Mouse (Mus musculus) frontal cortex, postnatal 25 days (tissue): ENCODE measurements around the gene Fam174b.

Experiments used
- DNase-seq, 2 experiments: peaks; one replicate each; pipeline ENCODE4 v3.0.0; 2022; ENCODE audit warnings: low spot score in 2 of 2

Gene Fam174b

DNA sequence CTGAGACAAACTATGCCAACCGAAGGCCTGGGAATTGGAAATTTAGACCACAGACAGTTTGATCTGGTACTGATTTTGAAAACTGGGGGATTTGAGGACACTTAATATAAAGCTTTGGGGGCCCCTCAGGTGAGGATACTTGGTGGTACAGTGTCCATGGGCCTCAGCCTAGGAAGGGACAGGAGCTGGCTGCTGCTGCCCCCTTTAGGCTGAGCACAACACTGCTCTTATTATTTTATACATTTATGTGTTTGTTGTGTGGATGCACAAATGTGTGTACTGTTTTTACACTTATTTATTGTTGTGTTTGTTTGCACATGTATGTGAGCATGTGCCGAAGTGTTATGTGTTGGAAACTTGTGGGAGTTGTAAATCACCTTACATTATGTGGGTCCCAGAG is 9.2 kb downstream of the Fam174b start:
- DNase-seq = no peak

DNA sequence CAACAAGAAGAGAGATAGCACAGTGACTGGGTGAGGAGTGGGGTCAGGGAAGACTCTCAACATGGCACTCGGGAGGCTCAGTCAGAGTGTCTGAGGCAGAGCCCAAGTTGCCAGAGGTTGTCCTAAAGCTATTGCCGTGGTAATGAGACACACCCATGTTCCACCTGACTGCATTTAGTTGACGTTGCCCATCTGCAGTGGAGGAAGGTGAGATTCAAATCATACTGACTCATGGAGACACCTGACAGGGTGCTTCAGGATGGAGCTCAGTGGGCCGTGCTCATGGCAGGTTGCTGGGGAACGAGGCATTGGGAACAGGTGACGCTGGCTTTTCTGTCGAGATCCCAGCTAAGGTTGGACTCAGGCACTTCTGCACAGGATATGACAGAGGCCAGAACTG is 9.9 kb downstream of the Fam174b start:
- no peak for DNase-seq

DNA sequence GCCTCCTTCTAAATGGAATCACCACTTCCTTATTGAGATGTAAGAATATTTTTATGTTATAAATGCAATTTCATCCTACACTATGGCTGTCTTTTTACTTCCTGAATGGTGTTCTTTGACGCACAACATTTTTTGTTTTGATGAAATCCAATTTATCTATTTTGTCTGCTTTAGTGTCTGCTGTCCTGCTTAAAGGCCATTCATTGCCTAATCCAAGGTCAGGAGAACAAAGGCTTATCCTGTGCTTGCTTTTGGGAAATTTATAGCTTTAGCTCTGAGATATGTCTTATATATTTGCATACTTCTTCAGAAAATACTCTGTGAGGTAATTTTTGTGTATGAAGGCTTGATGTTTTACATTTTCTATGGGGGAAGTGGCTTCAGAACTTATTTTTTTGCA is 13.5 kb downstream of the Fam174b start:
- no peak for DNase-seq

DNA sequence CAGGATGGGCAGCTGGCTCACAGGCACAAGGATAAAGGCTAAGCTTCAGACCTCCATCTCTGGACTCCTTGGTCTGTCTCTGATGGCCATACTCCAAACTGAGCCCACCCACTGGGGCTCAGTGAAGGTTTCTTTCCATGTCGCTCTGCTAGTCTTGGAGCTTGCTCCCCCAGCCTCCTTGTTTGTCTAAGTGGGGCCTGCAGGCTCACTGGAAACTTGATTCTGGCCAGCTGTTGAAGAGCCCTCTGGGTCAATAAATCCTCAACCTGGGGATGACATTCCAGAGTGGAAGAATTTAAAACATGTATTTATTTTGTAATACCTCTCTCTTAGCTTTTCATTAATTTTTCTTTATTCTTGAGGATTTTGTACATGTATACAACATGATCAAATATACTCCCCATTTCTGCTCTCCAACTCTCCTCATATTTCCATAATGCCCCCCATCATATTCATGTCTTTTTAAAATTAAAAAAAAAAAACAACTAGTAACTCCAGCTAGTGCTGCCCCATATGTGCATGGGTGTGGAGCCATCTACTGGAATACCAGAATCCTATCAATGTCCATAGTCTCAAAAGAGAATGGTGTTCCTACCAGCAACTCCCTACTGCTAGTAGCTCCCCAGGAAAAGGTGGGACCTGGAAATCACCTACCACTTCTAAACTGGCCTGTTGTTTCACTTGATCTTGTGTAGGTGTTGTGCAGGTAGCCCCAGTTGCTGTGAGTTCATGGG is 15.4 kb downstream of the Fam174b start:
- no peak for DNase-seq

DNA sequence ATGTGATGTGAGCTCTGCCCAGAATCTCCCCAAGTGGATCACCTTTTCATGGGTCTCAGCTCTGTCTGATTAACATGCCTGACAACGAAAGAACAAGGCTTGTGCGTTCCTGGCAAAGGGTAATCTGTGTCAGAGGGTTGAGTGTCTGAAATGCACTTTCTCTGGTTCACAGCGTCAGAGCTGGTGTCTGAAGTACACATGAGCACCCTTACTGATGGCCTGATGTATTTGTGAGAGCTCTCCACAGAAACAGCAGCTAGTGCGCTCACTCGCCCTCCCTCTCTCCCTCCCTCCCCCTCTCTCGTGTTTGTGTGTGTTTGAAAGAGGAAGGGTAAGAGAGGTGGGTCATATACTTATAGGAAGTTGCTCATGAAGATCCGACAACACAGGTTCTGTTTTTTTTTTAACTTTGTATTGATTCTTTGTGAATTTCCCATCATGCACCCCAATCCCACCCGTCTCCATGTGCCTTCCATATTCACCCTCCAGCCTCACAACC is 21.6 kb downstream of the Fam174b start:
- no peak for DNase-seq

DNA sequence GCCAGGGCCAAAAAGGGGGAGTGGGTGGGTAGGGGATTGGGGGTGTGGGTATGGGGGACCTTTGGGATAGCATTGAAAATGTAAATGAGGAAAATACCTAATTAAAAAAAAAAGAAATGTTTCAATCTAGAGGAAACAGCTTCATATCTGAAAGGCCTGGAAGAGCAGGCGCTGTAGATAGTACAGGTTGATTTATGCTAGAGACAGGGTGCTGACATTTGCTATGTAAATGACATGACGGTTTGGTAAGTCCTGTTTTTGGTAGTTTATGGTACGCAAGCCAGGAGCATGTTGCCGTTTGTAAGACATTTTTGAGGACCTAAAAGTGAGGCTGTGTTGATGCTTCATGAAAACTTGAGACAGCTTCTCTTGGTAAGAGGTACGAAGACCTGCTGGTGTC is 24.6 kb downstream of the Fam174b start:
- DNase-seq = no peak

DNA sequence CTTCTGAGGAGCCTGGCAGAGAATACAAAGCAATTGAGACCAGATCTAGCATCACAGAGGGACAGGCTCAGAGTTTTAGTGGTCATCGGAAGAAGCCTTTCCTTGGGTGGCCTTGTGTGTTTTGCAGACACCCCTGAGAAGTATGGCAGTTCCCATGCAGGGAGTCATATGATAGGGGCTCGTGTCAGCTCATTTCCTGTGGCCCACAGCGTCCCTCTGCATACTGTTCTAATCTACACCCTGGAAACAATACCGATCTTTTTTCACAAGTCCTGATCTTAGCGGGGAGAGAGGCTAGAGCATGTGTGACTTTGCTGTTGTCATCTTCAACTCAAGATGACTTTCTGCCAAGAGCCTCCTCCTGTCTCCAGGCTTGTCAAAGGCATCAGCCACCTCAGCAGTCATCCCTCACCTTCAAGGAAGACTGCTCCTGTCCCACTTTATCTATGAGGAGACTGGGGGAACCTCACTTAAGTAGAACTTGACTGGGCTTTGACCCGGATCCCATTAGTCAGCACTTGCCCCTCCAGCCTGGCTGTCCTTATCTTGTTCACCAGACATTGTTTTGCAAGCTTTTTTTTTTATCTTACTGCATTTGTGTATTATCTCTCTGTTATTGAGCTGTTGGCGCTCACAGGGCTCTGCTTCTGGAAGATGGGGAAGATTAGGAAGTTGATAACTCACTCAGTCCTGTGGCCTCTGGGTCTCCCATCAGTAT is 25.2 kb downstream of the Fam174b start:
- DNase-seq = no peak

DNA sequence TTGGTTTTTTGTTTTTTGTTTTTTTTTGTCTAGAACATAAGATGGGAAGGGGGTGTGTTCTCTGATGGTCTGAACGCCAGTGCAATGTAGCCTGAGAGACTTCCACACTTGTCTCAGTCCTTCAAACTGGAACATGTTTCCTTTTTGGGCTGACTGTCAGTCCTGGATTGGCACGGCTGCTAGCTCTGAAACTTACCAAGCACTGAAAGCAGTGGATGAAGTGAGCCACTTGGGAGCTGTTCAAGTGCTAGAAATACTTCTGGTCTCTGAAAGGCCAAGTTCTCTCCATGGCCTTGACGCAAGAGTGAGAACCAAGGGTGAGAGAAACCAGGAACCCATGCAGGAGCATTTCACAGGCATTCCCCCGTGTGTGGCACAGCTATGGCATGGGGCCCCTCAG is 29.1 kb downstream of the Fam174b start:
- DNase-seq = no peak

DNA sequence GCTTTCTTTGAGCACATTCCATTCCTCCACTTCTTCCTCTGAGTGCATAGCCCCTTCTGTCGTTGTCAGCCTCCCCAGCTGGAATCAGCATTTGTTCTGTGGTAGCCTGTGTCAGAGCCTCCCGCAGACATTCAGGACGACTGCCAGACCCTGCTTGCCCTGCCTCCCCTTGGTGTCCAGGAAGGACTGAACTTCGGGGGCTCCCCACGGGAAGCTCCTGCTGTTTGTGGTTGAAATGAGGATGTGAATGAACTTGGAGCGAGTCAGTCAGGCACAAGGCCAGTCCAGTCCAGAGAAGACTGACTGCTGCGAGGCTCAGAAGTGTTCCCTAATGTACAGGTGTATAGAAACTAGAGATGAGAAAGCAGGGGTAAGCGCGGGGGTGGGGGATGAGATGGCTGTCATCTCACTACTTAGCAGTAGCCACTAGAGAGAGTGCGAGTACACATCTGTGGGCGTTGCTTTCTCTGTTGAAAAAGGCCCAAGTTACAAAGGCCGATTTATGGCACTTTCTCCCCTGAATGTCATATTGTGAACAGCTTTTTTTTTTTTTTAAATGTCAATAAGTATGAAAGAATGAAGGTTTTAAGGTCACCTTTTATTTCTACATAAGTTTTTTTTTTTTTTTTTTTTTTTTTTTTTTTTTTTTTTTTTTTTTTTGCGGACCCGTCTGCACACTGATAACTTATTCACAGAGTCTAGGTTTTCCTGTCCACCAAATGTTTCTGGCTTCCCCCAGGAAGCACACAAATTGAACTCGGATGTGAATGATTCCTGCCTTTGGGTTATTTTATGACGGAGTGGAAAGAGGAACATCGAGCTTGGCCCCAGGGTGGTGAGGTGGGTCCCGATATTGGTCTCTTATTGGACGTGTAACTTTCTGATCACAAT is 31.5 kb downstream of the Fam174b start:
- no peak for DNase-seq

DNA sequence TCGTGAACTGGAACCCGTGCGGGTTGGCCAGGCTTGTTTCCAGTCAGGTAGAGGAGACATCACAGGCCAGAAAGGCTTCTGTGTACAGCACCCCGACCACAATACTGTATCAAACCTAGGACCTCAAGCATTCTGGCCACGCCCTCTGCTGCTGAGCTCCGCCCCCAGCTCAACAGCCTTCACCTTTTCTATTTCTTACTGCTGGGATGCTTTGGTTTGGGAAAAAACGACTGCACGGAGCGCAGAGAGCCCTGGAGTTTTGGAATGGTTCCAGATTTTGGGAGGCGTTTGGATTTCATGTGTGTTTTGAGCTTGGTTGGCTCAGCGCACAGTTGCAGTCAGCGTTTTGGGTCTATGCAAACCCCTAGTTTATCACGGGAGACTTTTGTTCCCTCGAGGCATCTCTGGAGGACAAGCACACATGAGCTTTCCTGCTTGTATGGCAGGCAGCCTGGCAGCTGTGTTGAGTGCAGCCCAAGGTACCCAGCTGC is 32.2 kb downstream of the Fam174b start:
- DNase-seq = no peak

DNA sequence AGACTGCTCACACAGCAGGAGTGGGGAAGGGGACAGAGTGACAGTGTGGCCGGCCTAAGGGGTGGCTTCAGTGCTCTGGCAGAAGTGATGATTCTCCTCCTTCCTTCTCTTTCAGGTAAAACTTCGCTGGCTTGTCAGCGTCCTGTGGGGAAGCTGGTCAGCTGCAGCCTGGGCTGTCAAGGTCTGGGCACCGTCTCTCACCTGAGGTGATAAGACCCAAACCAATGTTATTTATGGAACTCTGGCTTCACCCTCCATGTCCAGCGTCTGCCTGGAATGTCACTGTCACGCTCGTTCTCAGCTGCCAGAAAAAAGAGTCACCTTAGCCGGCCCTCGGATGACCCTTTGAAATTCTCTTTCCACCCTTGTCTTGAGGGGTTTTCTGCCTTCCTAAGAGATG is 34.7 kb downstream of the Fam174b start:
- DNase-seq = no peak

DNA sequence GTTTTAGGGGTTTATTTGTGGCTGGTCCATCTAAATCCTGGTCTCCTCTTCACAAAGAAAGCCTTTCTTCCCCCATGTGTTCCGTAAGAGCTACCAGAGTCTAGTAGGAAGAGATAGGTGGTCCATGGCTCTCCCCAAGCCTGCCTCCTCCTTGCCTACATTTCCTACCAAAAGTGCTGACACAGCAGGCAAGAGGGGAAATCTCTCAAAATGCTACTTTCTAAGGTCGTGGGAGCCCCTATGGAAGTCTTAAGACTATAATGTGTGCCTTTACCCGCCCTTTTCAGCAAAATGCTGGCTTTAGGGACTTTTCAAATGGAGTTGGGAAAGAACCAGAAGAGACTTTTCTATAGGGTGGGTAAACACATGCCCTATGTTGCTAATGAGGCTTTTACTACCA is 37.7 kb downstream of the Fam174b start:
- no peak for DNase-seq

DNA sequence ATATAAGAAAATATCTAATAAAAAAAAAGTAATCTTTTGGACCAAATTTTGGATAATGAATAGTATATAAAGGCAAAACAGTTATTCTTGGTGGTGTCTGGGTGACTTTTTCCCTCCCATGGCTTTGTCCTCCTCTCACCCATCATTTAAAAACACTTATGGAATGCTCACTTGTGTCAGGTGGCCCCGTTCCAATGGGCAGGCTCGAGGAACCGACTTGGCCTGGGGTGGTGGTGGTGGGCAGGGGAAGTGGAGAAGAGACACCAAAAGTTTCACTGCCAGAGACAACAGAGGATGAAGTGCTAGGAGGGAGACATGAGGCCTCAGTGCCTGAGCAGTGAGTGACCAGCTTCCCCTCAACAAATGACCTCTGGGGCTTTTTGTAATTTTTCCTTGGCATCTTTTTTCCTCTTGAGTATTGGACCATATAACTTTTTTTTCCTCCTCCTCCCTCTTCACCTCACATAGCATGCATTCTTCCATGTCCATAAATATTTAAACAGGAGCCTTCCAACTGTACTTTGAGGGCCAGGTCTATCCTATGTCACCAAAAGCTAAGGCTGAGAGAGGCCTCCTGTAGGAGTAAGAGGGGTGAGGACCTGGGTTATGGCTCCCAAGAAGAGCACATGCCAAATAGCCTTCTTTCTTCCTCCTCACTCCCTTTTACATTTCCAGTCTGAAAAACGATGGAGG is 44.8 kb downstream of the Fam174b start:
- DNase-seq = no peak

DNA sequence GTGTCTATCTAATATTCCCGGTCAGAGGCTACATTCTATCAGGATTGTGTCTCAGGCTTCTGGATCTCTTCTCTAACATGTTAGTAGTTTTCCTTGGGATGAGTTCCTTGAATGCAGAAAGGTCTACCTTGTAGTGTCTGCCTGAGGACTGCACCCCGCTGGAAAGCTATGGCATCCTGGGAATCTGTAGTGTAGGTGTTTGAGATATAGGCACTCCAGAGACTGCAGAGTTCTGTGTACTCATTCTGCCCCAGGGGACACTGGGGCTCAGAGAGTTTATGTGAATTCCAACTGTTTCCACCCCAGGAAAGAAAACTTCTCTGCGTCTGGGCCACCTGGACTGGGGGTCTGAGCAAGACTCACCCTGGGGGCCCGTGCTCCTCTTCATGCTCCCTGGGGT is 45.7 kb downstream of the Fam174b start:
- no peak for DNase-seq

DNA sequence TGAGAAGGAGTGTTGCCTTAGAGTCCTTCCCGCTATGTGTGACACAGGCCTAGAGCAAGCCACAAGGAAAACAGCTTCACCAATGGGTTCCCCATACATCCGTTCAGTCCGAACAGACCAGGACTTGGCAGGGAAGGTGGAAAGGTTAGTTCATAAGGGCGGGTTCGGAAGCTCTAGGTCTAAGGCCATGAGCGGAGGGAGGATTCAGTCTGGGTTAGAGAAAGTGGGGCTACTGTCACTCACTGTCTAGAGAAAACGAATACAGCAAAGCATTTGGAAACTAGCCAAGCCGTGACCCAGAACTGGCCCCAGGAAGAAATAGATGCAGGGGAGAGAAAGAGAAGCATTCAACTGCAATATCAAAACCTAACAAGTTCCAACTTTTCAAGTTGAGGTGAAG is 47.4 kb downstream of the Fam174b start:
- no peak for DNase-seq

DNA sequence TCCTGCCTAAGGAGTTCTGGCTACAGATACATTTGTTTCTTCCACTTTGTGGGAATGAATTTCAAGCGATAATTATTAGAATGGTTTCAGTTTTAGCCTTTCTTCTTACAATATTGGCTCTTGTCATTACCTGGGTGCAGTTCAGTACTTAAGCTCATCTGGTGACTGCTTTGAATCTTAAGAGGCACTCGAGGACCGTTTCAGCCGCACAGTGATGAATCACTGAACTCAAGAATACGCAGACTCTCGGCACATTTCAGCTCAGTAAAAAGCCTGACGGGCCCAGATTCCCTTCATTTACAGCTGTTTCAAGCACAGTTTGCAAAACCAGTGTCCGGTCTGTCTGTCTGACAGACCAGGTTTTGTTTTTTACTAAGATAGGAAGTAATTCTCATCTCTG is 51.0 kb downstream of the Fam174b start:
- DNase-seq = no peak

DNA sequence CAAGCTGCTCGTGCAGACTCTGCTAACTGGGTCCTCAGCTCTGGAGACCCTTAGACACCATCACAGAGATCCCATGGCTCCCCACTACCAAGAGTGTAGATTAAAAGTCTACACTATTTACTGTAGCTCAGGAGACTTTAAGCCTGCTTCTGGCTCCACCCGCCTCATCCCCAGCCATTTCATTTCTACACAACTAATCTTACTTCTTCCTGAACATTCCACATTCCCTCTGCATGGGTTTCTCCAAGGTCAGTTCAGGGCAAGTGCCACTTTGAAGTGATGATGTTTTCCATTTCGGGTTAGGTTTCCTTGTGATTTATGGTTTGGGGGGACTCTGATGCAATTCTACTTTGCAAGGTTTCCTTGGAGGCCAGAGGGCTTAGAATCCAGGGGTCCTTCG is 52.1 kb downstream of the Fam174b start:
- no peak for DNase-seq

DNA sequence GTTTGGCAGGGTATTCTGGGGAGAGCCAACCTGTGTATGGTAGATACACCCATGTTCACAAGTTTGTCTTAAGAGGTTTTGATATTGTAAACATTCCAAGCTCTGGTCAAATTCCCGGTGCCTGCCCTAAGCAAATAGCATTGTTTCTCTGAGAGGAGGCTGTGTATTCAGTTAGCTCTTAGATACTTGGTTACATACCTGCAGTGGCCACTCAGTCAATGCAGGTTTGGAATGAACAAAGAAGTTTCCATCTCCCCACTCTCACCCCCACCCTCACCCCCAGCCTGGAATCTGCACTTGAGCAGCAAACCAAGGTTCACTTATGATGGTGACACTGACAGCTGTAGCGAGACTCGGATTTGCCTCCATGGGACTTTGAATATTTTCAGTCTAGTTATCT is 52.5 kb downstream of the Fam174b start:
- no peak for DNase-seq

DNA sequence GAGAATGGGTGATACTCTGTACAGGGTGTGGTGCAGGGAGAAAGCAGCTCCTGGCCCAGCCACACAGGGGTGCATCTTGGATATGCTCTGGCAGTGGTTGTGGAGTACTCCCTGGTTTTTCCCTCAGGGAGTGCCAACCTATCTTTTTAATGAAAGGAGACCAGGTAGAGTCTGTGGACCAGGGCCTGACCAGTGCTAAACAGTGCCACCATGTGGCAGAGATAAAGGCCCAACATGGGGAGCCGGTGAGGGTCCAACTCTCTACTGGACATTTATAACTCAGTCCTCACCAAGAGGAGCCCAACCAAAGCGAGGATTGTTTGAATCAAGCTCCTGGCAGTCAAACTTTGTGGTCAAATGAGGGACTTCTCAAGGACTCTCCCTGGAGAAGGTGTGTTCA is 69.2 kb downstream of the Fam174b start:
- DNase-seq = no peak

DNA sequence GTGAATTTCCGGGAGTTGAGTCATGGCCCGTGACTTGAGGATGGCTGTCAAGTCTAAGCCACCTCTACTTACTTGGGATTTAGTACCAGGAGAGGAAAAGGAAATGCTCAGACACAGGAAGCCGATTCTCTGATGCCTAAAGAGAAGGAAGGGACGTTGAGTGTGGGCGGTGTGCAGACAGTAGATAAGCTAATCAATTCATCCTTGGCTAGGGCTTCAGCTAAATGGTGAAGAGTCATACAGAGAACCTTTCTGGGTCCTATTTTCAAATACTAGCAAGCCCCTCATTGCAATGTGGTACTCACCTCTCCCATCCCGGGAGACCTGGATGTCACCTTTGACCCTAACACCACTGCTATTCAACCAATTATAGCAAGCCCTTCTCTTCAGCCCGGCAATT is 71.3 kb downstream of the Fam174b start:
- DNase-seq = no peak

DNA sequence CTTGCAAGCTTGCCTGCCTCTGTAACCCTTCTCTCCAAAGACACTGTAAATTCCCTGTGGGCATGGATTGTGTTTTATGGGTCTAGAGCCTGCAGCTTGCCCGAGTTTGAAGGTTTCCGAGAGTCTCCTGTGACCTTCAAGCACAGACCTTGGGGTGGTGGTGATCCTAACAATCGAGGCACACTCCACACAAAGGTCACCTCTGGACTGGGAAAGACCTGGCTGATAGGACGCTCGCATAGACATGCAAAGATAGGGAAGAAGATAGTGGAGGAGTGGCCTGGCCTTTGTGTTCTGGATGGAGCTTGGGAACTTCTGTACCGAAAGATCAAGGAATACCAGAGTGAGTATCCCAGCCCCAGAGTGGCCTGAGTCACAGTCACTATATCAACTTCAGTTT is 72.1 kb downstream of the Fam174b start:
- DNase-seq = no peak

DNA sequence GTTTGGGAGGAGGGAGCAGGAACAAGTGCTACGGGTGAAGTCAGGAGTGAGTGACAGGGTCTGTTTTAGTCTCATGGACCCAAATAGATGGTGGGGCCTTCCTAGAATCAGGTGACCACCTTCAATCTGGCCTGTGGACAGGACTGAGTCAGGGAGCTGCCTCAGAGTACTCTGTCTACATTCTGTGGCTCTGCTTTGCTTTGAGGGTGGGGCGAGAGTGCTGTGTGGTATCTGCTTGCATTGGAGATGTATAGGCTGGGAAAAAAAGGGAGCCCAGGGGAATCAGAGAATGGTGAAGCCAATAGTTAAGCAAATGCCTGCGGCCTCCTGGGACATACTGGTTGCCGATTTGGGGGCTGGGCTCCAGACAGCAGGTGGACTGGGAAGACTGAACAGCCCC is 73.8 kb downstream of the Fam174b start:
- DNase-seq = no peak
